Mouse (Mus musculus) erythroblast, embryonic 14.5 days (primary cell): Measurements from ENCODE around the gene Gm37240.

ENCODE experiments used
- GATA1 ChIP-seq: IDR thresholded peaks from 2 replicates; pipeline ENCODE4 v1.6.1; 2012; ENCODE audit warnings: low read length, inconsistent platforms, mixed read lengths
- TAL1 ChIP-seq: IDR thresholded peaks from 3 replicates; pipeline ENCODE4 v1.6.1; 2012; ENCODE audit warnings: low read length, inconsistent platforms, mixed read lengths

DNA sequence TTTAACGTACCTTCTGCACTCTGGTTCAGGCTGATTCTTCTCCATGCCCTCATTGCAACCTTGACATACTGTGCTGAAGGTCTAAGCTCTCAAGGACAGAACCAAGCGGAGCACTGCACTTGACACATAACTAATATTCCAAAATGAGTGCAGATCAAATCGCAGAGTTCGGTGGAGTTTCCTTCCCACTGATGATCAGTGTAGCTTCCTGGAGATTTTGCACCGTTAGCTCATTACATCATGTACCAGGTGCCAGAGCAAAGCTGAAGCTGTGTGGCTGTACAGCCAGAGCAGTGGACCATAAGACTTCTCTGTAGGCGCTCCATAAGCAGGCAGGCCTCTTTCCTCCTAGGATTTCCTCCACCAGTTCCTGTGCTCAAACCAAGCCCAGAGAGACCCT lies 427.3 kb downstream of the Gm37240 start:
- TF ChIP-seq TAL1 (no peak), GATA1 (no peak)
